Mouse (Mus musculus): ENCODE results near the gene Maneal.

Gene Maneal

GRCm38 (mm10) chr4:124861283-124862188, at the start of gene Maneal:
Maneal (minus strand) TSS chr4:124862171.
- peak; percentile 44 for DNase-seq

- DNase-seq = peak; percentile 59
Observed at GRCm38 (mm10) chr4:124905971-124906822, 44.2 kb upstream of the Maneal start.

- DNase-seq = no peak
Observed at GRCm38 (mm10) chr4:124905417-124905816, 43.4 kb upstream of the Maneal start.

GRCm38 (mm10) chr4:124899906-124900305, 37.9 kb upstream of the Maneal start:
- DNase-seq = no peak

GRCm38 (mm10) chr4:124898428-124898827, 36.5 kb upstream of the Maneal start:
- no peak for DNase-seq

GRCm38 (mm10) chr4:124894508-124895428, 32.8 kb upstream of the Maneal start:
- peak; percentile 49 for DNase-seq

- no peak for DNase-seq
Observed at GRCm38 (mm10) chr4:124893769-124894168, 31.8 kb upstream of the Maneal start.

GRCm38 (mm10) chr4:124890831-124891230, 28.9 kb upstream of the Maneal start:
- no peak for DNase-seq

GRCm38 (mm10) chr4:124889935-124890334, 28.0 kb upstream of the Maneal start:
- no peak for DNase-seq

- no peak for DNase-seq
Observed at GRCm38 (mm10) chr4:124888702-124889101, 26.7 kb upstream of the Maneal start.

- peak; percentile 54 for DNase-seq
Observed at GRCm38 (mm10) chr4:124882151-124882729, 20.3 kb upstream of the Maneal start.

- DNase-seq = peak; percentile 87
Observed at GRCm38 (mm10) chr4:124881341-124881908, 19.5 kb upstream of the Maneal start.

GRCm38 (mm10) chr4:124880599-124880998, 18.6 kb upstream of the Maneal start, which contains the start of gene Epha10:
Epha10 (plus strand) TSS chr4:124880899.
- DNase-seq = no peak

- no peak for DNase-seq
Observed at GRCm38 (mm10) chr4:124872719-124873118, 10.7 kb upstream of the Maneal start.

GRCm38 (mm10) chr4:124860446-124860845, 1.5 kb downstream of the Maneal start:
- DNase-seq = peak; percentile 54

- no peak for DNase-seq
Observed at GRCm38 (mm10) chr4:124858370-124858769, 3.6 kb downstream of the Maneal start.

GRCm38 (mm10) chr4:124856294-124856693, 5.7 kb downstream of the Maneal start:
- no peak for DNase-seq

- peak; percentile 73 for DNase-seq
Observed at GRCm38 (mm10) chr4:124850933-124851658, 10.9 kb downstream of the Maneal start, which contains the start of gene 1110065P20Rik. 1110065P20Rik (minus strand) TSS chr4:124851196.

- DNase-seq = peak; percentile 94
Observed at GRCm38 (mm10) chr4:124850261-124850913, 11.6 kb downstream of the Maneal start, which contains the start of gene Yrdc. Yrdc (plus strand) TSS chr4:124850679.

GRCm38 (mm10) chr4:124849631-124850260, 12.2 kb downstream of the Maneal start:
- DNase-seq = peak; percentile 73
